Mouse (Mus musculus) cerebellum, postnatal 36 days (tissue): ENCODE results near the gene Olfr1507.

ENCODE experiments used
- DNase-seq, 2 experiments: peaks; one replicate each; pipeline ENCODE4 v3.0.0; 2021 to 2022; ENCODE audit warnings: mixed read lengths in 2 of 2

Olfr1507 gene

GRCm38 (mm10) chr14:52495516-52495915 lies at the start of gene Olfr1507:
Gene Olfr1507 (minus strand): TSS chr14:52495749.
- DNase-seq, result no peak

- no peak for DNase-seq
These were observed 37.8 kb upstream of the Olfr1507 start for GRCm38 (mm10) chr14:52533336-52533735.

- no peak for DNase-seq
These were observed 29.4 kb upstream of the Olfr1507 start for GRCm38 (mm10) chr14:52524952-52525351.

GRCm38 (mm10) chr14:52467395-52467794 lies 28.2 kb downstream of the Olfr1507 start, which contains the start of gene Olfr1508:
Gene Olfr1508 (minus strand): TSS chr14:52467495.
- DNase-seq, result no peak

GRCm38 (mm10) chr14:52465738-52466137 lies 29.8 kb downstream of the Olfr1507 start:
- no peak for DNase-seq

- DNase-seq, result no peak
These were observed 33.6 kb downstream of the Olfr1507 start for GRCm38 (mm10) chr14:52461928-52462327.

- DNase-seq, result no peak
These were observed 44.4 kb downstream of the Olfr1507 start for GRCm38 (mm10) chr14:52451138-52451537.

- DNase-seq, result no peak
These were observed 52.9 kb downstream of the Olfr1507 start, which contains the start of gene Olfr1509 for GRCm38 (mm10) chr14:52442690-52443089. Gene Olfr1509 (plus strand): TSS chr14:52442990.
